Mouse (Mus musculus) B cell, adult 67 days (primary cell): Measurements from ENCODE around the gene Rab39b. TPM values are rescaled to one million over a fixed set of nuclear protein-coding genes. Genes with fewer than 3 reads are reported as not detected.

Experiments
- total RNA-seq, 2 experiments: library from RNA; stranded (reverse); gene quantifications; 4 replicates each; pipeline ENCODE4 v1.2.4; 2023

The Rab39b gene
- total RNA-seq: under 1 TPM in 1 of 2 experiments, not detected in 1; 0.15 TPM

DNA sequence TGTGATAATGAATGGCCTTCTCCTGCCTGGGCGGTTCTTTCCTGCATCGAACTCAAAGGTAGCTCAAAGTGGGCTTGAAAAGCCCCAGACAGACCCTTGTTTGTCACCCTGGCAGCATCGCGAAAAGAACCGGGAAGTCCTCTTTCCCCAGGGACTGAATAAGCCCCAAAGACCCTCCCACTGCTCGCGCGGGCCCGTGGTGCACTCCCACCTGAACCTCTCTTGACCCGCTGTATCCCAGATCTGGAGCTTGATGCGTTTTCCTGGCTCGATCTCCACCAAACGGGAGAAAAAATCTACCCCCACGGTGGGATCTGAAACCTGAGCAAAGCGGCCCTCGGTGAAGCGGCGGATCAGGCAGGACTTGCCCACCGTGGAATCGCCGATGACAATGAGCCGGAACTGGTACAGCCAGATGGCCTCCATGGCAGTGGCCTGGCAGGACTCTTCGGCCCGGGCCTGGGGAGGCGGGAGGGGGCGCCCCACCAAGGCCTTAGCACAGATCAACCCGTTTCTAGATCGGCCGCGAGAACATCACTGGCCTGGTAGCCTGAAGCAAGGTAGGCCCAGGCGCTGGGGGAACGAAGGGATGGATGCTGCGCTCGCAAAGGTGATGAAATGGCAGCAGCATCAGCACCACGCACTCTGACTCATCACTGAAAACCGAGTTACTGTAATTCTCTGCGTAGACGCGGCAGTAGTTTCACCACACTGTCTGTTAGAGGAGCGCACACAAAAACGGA lies at the start of gene Rab39b:
Gene Rab39b, minus strand, starts transcription at position 650 of the 743 bp plus-strand sequence.

Other genes starting within 250 kb of the Rab39b start
- 10 to 100 TPM; 20.5 to 35.3 TPM for gene Fundc2, start 195.8 kb downstream of the Rab39b start, total RNA-seq
- gene F8, start 195.6 kb downstream of the Rab39b start, total RNA-seq: under 1 TPM; 0.46 to 0.62 TPM
- gene Cmc4, start 161.6 kb downstream of the Rab39b start, total RNA-seq: 10 to 100 TPM in 1 of 2 experiments, 1 to 10 TPM in 1; 9.5 to 14.3 TPM
- gene Mtcp1, start 161.6 kb downstream of the Rab39b start, total RNA-seq: 10 to 100 TPM; 17.7 to 21.0 TPM
- gene Brcc3, start 161.6 kb downstream of the Rab39b start, total RNA-seq: 10 to 100 TPM; 20.1 to 28.1 TPM
- 10 to 100 TPM; 63.1 to 67.8 TPM for gene Vbp1, start 63.9 kb downstream of the Rab39b start, total RNA-seq